Mouse (Mus musculus): ENCODE measurements around the gene Ddx19b. TPM values are rescaled to one million over a fixed set of nuclear protein-coding genes. Genes with fewer than 3 reads are reported as not detected.
A peak's percentile ranks its signal among the peaks of the same experiment; 100 is the strongest.

Ddx19b gene
- total and polyA plus RNA-seq, 2 experiments from 2014 or later, result 5.0 to 11.0 TPM

DNA sequence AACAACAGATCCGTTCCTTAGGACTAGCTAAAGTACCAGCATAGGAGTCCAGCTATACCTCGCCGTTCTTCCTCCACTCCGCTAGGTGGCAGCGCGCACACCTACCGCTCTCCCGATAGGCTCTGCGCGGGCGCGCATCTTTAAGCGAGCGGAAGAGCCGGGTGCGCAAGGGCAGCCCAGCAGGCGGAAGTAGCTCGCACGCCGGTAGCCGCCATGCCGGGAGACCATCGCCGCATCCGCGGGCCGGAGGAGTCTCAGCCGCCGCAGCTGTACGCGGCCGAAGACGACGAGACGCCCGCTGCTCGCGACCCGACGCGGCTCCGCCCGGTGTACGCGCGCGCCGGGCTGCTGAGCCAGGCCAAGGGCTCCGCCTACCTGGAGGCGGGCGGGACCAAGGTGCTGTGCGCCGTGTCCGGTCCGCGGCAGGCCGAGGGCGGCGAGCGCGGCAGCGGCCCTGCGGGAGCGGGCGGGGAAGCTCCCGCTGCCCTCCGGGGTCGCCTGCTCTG lies 24.7 kb upstream of the Ddx19b start, which contains the start of gene Exosc6:
TSS of gene Exosc6 (plus strand) at position 182 of the 506 bp plus-strand sequence.
- Histone ChIP-seq H3K4me3 (ENCODE audit: low read depth, low read length) (peak within 1 kb of the TSS; percentile 95), H3K36me3 (ENCODE audit: insufficient read depth, low read length) (peaks cover 43% of the 10 kb centered on the region), H3K9me3 (ENCODE audit: low read length) (no peaks in the 10 kb centered on the region), H3K9ac (replicated peaks; ENCODE audit: low read length, poor library complexity, severe bottlenecking) (peak within 1 kb of the TSS; percentile 66), H3K4me2 (ENCODE audit: low read depth, low read length, poor library complexity, severe bottlenecking) (peak within 1 kb of the TSS; percentile 100), H3K27me3 (ENCODE audit: insufficient read depth, low read length) (no peaks in the 10 kb centered on the region), H3K4me1 (ENCODE audit: insufficient read depth, low read length) (peaks cover 11% of the 10 kb centered on the region), H3K27ac (ENCODE audit: low read depth, low read length) (peak within 1 kb of the TSS; percentile 68)
- peak; percentile 97 for ATAC-seq (ENCODE audit: low FRiP score)
- DNase-seq (ENCODE audit: low spot score), result peak; percentile 96
- WGBS, result under 1% methylated on average over 66 of the region's 68 CpGs
- TF ChIP-seq CTCF (IDR thresholded peaks at IDR 0.05), result peak; percentile 93

DNA sequence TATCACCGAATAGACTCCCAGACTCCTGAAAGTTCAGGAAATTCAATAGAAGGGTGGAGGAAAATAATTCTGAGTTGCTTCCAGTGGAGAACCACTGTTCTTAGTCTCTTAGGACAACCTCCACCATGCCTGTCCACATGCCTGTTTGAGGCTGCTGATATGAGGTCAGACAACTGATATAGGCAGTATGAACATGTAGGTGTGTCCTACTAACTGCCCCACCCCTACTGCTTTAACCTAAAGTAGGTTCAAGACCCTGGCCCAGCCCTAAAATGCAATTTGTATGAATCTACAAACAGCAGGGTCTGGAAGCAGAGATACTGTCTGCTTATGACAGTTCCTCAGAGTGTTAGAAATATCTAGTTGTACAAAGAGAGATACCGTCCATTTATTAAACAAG lies 24.1 kb upstream of the Ddx19b start:
- Histone ChIP-seq H3K4me1 (ENCODE audit: insufficient read depth, low read length) (peaks cover 7% of the 10 kb centered on the region), H3K27me3 (ENCODE audit: insufficient read depth, low read length) (no peaks in the 10 kb centered on the region), H3K36me3 (ENCODE audit: insufficient read depth, low read length) (peaks cover 43% of the 10 kb centered on the region), H3K4me2 (ENCODE audit: low read depth, low read length, poor library complexity, severe bottlenecking) (no peak overlapping the region), H3K4me3 (ENCODE audit: low read depth, low read length) (no peak overlapping the region), H3K27ac (ENCODE audit: low read depth, low read length) (no peak overlapping the region), H3K9me3 (ENCODE audit: low read length) (no peaks in the 10 kb centered on the region), H3K9ac (replicated peaks; ENCODE audit: low read length, poor library complexity, severe bottlenecking) (no peak overlapping the region)
- no peak for TF ChIP-seq CTCF (IDR thresholded peaks at IDR 0.05)
- ATAC-seq (ENCODE audit: low FRiP score), result no peak
- 70% methylated on average over 2 of the region's 2 CpGs for WGBS
- no peak for DNase-seq (ENCODE audit: low spot score)

GRCm38 (mm10) chr8:111055031-111055634 lies 23.6 kb upstream of the Ddx19b start:
- Histone ChIP-seq H3K9ac (replicated peaks; ENCODE audit: low read length, poor library complexity, severe bottlenecking) (no peak overlapping the region), H3K9me3 (ENCODE audit: low read length) (no peaks in the 10 kb centered on the region), H3K4me1 (ENCODE audit: insufficient read depth, low read length) (0 out of 2 replicates have a peak, but pooled peaks cover 4% of the 10 kb centered on the region), H3K4me3 (ENCODE audit: low read depth, low read length) (no peak overlapping the region), H3K27ac (ENCODE audit: low read depth, low read length) (no peak overlapping the region), H3K4me2 (ENCODE audit: low read depth, low read length, poor library complexity, severe bottlenecking) (no peak overlapping the region), H3K27me3 (ENCODE audit: insufficient read depth, low read length) (no peaks in the 10 kb centered on the region), H3K36me3 (ENCODE audit: insufficient read depth, low read length) (peaks cover 48% of the 10 kb centered on the region)
- TF ChIP-seq CTCF (IDR thresholded peaks at IDR 0.05), result no peak
- DNase-seq (ENCODE audit: low spot score), result no peak
- ATAC-seq (ENCODE audit: low FRiP score), result no peak
- WGBS, result 94% methylated on average over 17 of the region's 17 CpGs

DNA sequence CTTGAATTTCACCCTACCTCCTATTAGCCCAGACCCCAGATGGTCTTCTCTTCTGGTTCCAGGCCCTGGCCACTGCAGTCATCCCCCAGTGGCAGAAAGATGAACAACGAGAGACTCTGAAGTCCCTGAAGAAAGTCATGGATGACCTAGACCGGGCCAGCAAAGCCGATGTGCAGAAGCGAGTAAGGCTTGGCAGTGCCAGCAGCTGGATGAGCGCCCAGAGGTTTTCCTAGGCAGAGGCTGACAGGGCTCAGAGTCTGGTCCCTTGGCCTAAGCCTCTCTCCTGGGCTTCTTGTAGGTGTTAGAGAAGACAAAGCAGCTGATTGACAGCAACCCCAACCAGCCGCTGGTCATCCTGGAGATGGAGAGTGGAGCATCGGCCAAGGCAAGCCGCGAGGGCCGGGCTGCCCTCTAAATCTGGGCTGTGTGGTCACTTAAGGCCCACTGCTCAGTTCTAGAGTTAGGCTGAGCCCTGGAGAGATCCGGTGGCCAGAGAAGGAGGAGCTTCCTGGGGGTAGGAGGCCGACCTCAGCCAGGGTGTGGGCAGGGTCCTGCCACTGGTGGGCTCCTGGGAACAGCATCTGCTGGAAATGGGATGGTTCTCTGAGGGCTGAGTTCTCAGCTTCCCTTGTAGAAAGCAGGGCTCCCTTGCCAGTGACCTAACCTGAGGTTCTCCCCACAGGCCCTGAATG lies 22.4 kb upstream of the Ddx19b start:
- H3K4me3 ChIP-seq (ENCODE audit: low read depth, low read length), result no peak overlapping the region
- no peak overlapping the region for H3K27ac ChIP-seq (ENCODE audit: low read depth, low read length)
- H3K4me1 ChIP-seq (ENCODE audit: insufficient read depth, low read length), result 0 out of 2 replicates have a peak, but pooled peaks cover 4% of the 10 kb centered on the region
- 93% methylated on average over 12 of the region's 12 CpGs for WGBS
- H3K27me3 ChIP-seq (ENCODE audit: insufficient read depth, low read length), result no peaks in the 10 kb centered on the region
- no peak for ATAC-seq (ENCODE audit: low FRiP score)
- H3K9me3 ChIP-seq (ENCODE audit: low read length), result no peaks in the 10 kb centered on the region
- no peak overlapping the region for H3K4me2 ChIP-seq (ENCODE audit: low read depth, low read length, poor library complexity, severe bottlenecking)
- H3K36me3 ChIP-seq (ENCODE audit: insufficient read depth, low read length), result peaks cover 59% of the 10 kb centered on the region
- no peak overlapping the region for H3K9ac ChIP-seq (replicated peaks; ENCODE audit: low read length, poor library complexity, severe bottlenecking)
- no peak for DNase-seq (ENCODE audit: low spot score)
- no peak for TF ChIP-seq CTCF (IDR thresholded peaks at IDR 0.05)

DNA sequence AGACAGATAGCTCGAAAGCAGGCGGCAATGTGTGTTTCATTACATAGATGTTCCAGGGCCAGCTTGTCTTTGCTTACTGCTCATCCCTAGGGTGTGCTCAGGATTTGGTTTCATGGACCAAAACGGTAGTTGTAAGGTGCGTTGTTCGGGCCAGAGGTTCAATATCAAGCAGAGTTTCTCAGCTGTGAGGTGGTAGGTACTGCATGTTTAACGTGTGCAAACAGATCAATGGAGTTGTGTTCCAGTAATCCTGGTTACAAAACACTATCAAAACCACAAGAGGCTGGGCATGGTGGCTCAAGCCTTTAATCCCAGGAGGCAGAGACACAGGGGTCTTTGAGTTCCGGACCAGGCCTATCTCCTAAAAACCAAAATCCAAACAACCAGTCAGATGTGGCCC lies 17.6 kb upstream of the Ddx19b start:
- no peaks in the 10 kb centered on the region for H3K9me3 ChIP-seq (ENCODE audit: low read length)
- no peak overlapping the region for H3K9ac ChIP-seq (replicated peaks; ENCODE audit: low read length, poor library complexity, severe bottlenecking)
- no peak overlapping the region for H3K4me2 ChIP-seq (ENCODE audit: low read depth, low read length, poor library complexity, severe bottlenecking)
- H3K27me3 ChIP-seq (ENCODE audit: insufficient read depth, low read length), result no peaks in the 10 kb centered on the region
- H3K4me3 ChIP-seq (ENCODE audit: low read depth, low read length), result no peak overlapping the region
- DNase-seq (ENCODE audit: low spot score) (no peak), ATAC-seq (ENCODE audit: low FRiP score) (no peak)
- TF ChIP-seq CTCF (IDR thresholded peaks at IDR 0.05), result no peak
- peaks cover 85% of the 10 kb centered on the region for H3K36me3 ChIP-seq (ENCODE audit: insufficient read depth, low read length)
- no peak overlapping the region for H3K27ac ChIP-seq (ENCODE audit: low read depth, low read length)
- 98% methylated on average over 7 of the region's 7 CpGs for WGBS
- H3K4me1 ChIP-seq (ENCODE audit: insufficient read depth, low read length), result no peaks in the 10 kb centered on the region

DNA sequence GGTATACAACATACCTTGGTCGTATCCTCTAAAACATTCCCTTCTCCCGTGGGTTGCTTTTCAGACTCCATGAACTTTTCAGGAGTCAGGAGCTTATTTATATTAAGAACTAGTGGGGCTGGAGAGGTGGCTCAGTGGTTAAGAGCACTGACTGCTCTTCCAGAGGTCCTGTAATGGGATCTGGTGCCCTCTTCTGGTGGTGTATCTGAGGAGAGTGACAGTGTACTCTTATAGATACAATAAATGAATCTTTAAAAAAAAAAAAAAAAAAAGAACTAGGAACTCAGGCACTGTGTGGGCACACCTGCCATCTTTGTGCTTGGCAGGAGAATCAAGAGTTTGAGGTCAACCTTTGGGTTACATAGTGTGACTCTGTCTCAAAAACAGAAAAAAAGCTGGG lies 17.1 kb upstream of the Ddx19b start:
- TF ChIP-seq CTCF (IDR thresholded peaks at IDR 0.05), result no peak
- Histone ChIP-seq H3K36me3 (ENCODE audit: insufficient read depth, low read length) (peaks cover 83% of the 10 kb centered on the region), H3K27ac (ENCODE audit: low read depth, low read length) (no peak overlapping the region), H3K9me3 (ENCODE audit: low read length) (no peaks in the 10 kb centered on the region), H3K4me1 (ENCODE audit: insufficient read depth, low read length) (no peaks in the 10 kb centered on the region), H3K9ac (replicated peaks; ENCODE audit: low read length, poor library complexity, severe bottlenecking) (no peak overlapping the region), H3K27me3 (ENCODE audit: insufficient read depth, low read length) (no peaks in the 10 kb centered on the region), H3K4me3 (ENCODE audit: low read depth, low read length) (no peak overlapping the region), H3K4me2 (ENCODE audit: low read depth, low read length, poor library complexity, severe bottlenecking) (no peak overlapping the region)
- 95% methylated on average over 2 of the region's 2 CpGs for WGBS
- DNase-seq (ENCODE audit: low spot score) (no peak), ATAC-seq (ENCODE audit: low FRiP score) (no peak)
